Mouse (Mus musculus) heart, embryonic 12.5 days (tissue): ENCODE results near the gene Fez1. TPM values are rescaled to one million over a fixed set of nuclear protein-coding genes. Genes with fewer than 3 reads are reported as not detected.

Experiments used
- ATAC-seq: fragments of 200-750 bp; cut with Nextera tagmentation; 2 replicates; pipeline ENCODE4 v1.8.0; 2017; ENCODE audit warnings: moderate TSS enrichment, moderate library complexity; ENCODE audit not compliant: insufficient number of reproducible peaks, low FRiP score
- H3K27ac ChIP-seq: fragments of 300-500 bp; sonication (generic); 2 replicates; pipeline ENCODE4 v1.5.1; 2016; ENCODE audit warnings: mild to moderate bottlenecking, moderate library complexity; ENCODE audit not compliant: poor library complexity, severe bottlenecking
- H3K27me3 ChIP-seq: fragments of 300-500 bp; sonication (generic); replicated peaks from 2 replicates; pipeline ENCODE4 v1.6.1; 2016; ENCODE audit warnings: mild to moderate bottlenecking, moderate library complexity
- H3K36me3 ChIP-seq: fragments of 300-500 bp; sonication (generic); 2 replicates; pipeline ENCODE4 v1.6.1; 2016; ENCODE audit warnings: mild to moderate bottlenecking, moderate library complexity
- H3K4me1 ChIP-seq: fragments of 300-500 bp; sonication (generic); replicated peaks from 2 replicates; pipeline ENCODE4 v1.6.1; 2016; ENCODE audit warnings: mild to moderate bottlenecking
- H3K4me2 ChIP-seq: fragments of 300-500 bp; sonication (generic); 2 replicates; pipeline ENCODE4 v1.6.1; 2016; ENCODE audit warnings: mild to moderate bottlenecking, moderate library complexity
- H3K4me3 ChIP-seq: fragments of 300-500 bp; sonication (generic); 2 replicates; pipeline ENCODE4 v1.5.1; 2016; ENCODE audit warnings: mild to moderate bottlenecking
- H3K9ac ChIP-seq: fragments of 300-500 bp; sonication (generic); 2 replicates; pipeline ENCODE4 v1.6.1; 2016; ENCODE audit warnings: mild to moderate bottlenecking, moderate library complexity
- H3K9me3 ChIP-seq: fragments of 300-500 bp; sonication (generic); replicated peaks from 2 replicates; pipeline ENCODE4 v1.6.1; 2016; ENCODE audit warnings: mild to moderate bottlenecking, moderate library complexity
- WGBS: fragments of 180-500 bp; shearing (Covaris S2); methylation state at CpG from one replicate; pipeline ENCODE4 v1.1.7; 2016; 5-methylcytosine and 5-hydroxymethylcytosine counted together
- polyA plus RNA-seq: library from polyadenylated mRNA; unstranded; fragments of >200 nt; fragmentation: Nextera tagmentation; extraction: Ambion mirVana; gene quantifications from 2 replicates; pipeline ENCODE4 v1.2.1, GENCODE M21; 2016

The Fez1 gene
- polyA plus RNA-seq, 1 experiment from 2014 or later: 2.0 TPM

DNA sequence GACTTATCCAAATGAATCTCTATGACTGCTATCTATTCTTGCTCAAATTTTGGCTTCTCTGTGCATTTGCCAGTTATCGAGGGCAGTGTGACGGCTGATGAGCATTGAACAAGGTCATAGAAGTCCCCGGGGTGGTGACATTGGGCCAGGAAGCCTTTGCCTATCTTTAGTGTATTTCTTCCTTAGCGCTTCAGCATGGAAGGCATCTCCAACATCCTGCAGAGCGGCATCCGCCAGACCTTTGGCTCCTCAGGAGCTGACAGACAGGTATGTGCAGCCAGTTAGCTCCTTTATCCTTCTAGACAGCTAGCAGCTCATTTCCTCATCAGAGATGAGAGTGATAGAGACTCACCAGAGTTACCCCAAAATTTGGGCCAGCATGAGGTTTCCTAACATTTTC, 47.0 kb downstream of the Fez1 start:
- no peaks in the 10 kb centered on the region for H3K9me3 ChIP-seq
- no peak overlapping the region for H3K4me3 ChIP-seq
- no peak overlapping the region for H3K4me2 ChIP-seq
- no peak overlapping the region for H3K9ac ChIP-seq
- H3K27ac ChIP-seq: no peak overlapping the region
- no peaks in the 10 kb centered on the region for H3K36me3 ChIP-seq
- H3K27me3 ChIP-seq: no peaks in the 10 kb centered on the region
- WGBS: 70% methylated on average over 6 of the region's 6 CpGs
- ATAC-seq: no peak
- no peaks in the 10 kb centered on the region for H3K4me1 ChIP-seq

DNA sequence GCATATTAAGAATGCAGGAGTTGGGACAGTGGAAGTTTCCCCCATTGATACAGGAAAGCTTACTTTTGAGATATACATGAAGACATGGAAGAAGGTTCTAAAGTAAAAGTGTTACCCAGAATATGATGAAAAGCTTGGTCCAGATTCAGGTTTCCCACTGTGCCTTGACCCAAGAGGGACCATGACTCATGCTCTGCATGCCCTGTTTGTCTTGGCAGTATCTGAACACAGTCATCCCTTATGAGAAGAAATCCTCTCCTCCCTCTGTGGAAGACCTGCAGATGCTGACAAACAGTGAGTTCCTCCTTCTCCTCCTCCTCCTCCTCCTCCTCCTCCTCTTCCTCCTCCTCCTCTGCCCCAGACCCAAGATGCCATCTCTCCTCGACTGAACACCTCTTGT, 48.6 kb downstream of the Fez1 start:
- Histone ChIP-seq H3K36me3 (no peaks in the 10 kb centered on the region), H3K27ac (no peak overlapping the region), H3K9me3 (no peaks in the 10 kb centered on the region), H3K4me1 (no peaks in the 10 kb centered on the region), H3K27me3 (no peaks in the 10 kb centered on the region), H3K4me3 (no peak overlapping the region), H3K9ac (no peak overlapping the region), H3K4me2 (no peak overlapping the region)
- WGBS: 40% methylated on average over 1 of the region's 1 CpGs
- no peak for ATAC-seq

DNA sequence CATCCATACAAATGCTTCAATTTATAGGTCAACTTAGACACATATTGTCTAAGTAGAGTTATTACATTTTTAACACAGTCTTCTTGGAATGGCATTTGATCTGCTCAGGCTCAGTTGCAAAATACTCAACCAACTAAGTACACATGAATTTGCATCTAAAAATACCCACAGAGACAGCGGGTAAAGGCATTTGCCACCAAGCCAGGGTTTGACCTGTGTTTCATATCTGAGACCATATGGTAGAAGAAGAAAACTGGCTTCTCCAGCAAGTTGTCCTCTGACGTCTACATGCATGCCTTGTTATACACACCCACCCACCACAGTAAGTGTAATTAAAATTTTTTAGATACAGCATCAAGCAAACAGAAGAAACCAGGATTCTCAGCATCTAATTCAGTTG, 52.1 kb downstream of the Fez1 start:
- no peaks in the 10 kb centered on the region for H3K27me3 ChIP-seq
- ATAC-seq: no peak
- H3K4me1 ChIP-seq: no peaks in the 10 kb centered on the region
- no peak overlapping the region for H3K4me2 ChIP-seq
- H3K27ac ChIP-seq: no peak overlapping the region
- H3K36me3 ChIP-seq: no peaks in the 10 kb centered on the region
- no peak overlapping the region for H3K9ac ChIP-seq
- 57% methylated on average over 2 of the region's 2 CpGs for WGBS
- H3K4me3 ChIP-seq: no peak overlapping the region
- H3K9me3 ChIP-seq: no peaks in the 10 kb centered on the region

DNA sequence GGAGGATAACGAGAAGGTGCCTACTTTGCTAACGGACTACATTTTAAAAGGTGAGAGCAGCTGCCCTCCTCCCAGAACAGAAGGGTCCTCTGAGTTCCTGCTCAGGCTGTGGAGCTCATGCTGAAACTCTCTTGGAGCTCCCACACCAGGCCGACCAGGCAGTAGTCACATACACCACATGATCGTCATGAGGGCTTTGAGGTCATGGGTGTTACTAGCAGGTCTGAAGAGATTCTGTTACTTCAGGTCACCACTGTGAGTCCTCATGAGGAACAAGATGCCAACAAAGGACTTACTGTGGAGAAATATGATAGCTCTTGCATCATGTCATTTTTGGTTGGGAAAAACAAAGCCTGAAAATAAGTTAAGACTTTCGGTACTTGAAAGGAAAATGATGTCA, 54.6 kb downstream of the Fez1 start:
- Histone ChIP-seq H3K4me3 (no peak overlapping the region), H3K9ac (no peak overlapping the region), H3K4me1 (no peaks in the 10 kb centered on the region; the same call in 1 of the 2 replicates), H3K9me3 (no peaks in the 10 kb centered on the region), H3K27ac (no peak overlapping the region), H3K4me2 (no peak overlapping the region), H3K36me3 (no peaks in the 10 kb centered on the region), H3K27me3 (no peaks in the 10 kb centered on the region)
- ATAC-seq: no peak
- 76% methylated on average over 5 of the region's 5 CpGs for WGBS

DNA sequence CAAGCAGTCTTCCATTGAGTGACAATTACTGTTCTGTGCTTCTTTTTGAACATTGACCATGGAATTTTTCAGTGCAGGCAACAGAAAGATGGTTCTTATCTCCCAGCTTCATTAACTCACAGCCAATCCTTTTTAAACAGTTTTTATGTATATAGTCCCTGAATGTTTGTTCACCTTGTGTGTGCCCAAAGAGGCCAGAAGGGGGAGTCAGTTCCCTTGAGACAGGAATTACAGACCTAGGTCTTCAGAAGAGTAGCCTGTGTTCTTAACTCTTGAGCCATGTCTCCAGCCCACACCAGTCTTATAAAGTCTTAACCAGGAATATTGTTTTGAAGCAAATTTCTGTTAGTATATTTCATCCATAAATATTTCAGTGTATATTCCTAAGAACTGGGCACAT, 55.1 kb downstream of the Fez1 start:
- no peak for ATAC-seq
- Histone ChIP-seq H3K36me3 (no peaks in the 10 kb centered on the region), H3K27me3 (no peaks in the 10 kb centered on the region), H3K27ac (no peak overlapping the region), H3K4me2 (no peak overlapping the region), H3K9ac (no peak overlapping the region), H3K9me3 (no peaks in the 10 kb centered on the region), H3K4me3 (no peak overlapping the region), H3K4me1 (no peaks in the 10 kb centered on the region; the same call in 1 of the 2 replicates)

DNA sequence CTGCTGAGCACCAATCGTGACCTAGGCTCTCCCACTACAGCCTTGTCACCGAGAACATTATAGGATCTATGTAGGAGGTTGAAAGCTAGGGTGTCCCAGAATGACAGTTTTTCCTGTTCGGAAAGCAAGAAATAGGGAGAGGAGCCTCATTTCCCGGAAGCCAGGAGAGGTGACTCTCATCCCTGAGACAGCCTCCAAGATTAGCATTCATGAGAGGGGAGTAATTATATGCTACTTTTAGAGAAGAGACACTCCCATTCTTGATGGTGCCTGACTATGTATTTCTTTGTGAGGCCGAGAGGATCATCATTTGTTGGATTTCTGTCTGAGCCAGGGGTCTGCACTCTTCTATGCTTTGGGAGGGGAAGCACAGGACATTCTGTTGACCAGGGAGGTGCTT, 60.0 kb downstream of the Fez1 start:
- no peaks in the 10 kb centered on the region; the same call in 1 of the 2 replicates for H3K4me1 ChIP-seq
- no peak overlapping the region for H3K4me3 ChIP-seq
- WGBS: 74% methylated on average over 5 of the region's 5 CpGs
- no peaks in the 10 kb centered on the region for H3K36me3 ChIP-seq
- no peak for ATAC-seq
- H3K27ac ChIP-seq: no peak overlapping the region
- H3K4me2 ChIP-seq: no peak overlapping the region
- no peak overlapping the region for H3K9ac ChIP-seq
- no peaks in the 10 kb centered on the region for H3K9me3 ChIP-seq
- no peaks in the 10 kb centered on the region for H3K27me3 ChIP-seq

DNA sequence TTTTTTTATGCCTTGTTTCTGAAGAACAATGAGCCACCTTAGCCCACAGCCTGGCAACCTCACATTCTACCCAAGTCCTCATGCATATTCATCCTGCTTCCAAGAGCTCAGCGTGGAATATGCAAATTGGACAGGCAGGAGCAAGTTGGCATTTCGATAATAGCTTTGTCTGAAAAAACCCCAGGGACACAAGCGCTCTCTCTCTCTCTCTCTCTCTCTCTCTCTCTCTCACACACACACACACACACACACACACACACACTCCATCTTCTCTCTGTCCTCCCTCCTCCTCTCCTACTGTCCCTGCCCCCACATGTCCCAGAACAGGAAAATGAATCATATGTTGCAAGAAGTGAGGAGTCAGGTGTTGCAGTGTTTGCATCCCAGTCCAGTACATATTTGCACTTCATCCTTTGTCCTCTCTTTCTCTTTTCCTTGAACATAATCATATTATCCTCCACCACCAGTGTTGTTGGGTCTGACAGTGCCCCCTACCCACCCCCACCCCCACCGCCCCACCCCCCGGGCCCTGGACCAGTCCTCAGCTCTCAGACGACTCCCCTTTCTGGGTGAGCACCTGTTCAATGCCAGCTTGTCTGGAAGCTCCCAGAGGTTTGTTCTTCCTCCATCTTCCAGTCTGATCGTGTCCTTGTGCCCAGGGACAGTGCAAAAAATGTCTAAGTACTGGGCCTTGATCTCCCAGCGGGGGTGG, 60.5 kb downstream of the Fez1 start:
- H3K4me2 ChIP-seq: no peak overlapping the region
- no peak overlapping the region for H3K9ac ChIP-seq
- no peaks in the 10 kb centered on the region; the same call in 1 of the 2 replicates for H3K4me1 ChIP-seq
- H3K36me3 ChIP-seq: no peaks in the 10 kb centered on the region
- no peak for ATAC-seq
- no peaks in the 10 kb centered on the region for H3K27me3 ChIP-seq
- 53% methylated on average over 8 of the region's 8 CpGs for WGBS
- no peak overlapping the region for H3K27ac ChIP-seq
- no peak overlapping the region for H3K4me3 ChIP-seq
- no peaks in the 10 kb centered on the region for H3K9me3 ChIP-seq

DNA sequence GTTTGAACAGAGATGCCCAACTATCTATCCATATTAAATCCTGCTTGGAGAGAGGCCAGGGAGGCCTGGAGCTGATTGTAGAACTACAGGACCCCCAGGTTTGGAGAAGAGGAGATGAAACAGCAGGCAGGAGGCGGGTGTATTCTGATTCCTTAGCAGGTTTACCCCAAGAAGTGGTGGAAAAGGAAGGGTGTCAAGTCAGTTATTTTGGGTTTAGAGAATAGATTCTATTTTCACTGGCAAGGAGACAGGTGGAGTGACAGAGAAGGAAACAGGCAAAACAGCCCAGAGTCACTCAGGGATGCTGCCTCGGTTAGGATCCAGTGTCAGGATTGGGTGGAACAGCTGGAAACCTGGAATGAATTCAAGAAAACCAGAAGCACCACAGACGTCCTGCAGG, 61.9 kb downstream of the Fez1 start:
- WGBS: 44% methylated on average over 3 of the region's 3 CpGs
- Histone ChIP-seq H3K4me1 (no peaks in the 10 kb centered on the region; the same call in 1 of the 2 replicates), H3K4me2 (no peak overlapping the region), H3K27me3 (no peaks in the 10 kb centered on the region), H3K9me3 (no peaks in the 10 kb centered on the region), H3K9ac (no peak overlapping the region), H3K36me3 (no peaks in the 10 kb centered on the region), H3K27ac (no peak overlapping the region), H3K4me3 (no peak overlapping the region)
- no peak for ATAC-seq

DNA sequence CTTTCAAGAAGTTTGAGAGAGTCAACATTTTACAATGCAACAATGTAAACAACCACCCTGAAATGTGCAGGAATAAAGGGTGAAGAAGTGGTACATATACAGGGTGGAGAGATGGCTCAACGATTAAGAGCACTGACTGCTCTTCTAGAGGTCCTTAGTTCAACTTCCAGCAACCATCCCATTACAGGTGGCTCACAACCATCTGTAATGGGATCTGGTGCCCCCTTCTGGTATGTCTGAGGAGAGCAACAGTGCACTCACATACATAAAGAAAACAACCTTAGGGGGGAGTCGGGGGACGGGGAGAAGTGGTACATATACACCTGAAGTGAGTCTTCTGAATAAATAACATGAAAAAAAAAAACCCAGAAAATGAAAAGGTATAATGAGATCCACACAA, 63.6 kb downstream of the Fez1 start:
- WGBS: 66% methylated on average over 3 of the region's 3 CpGs
- no peak for ATAC-seq
- Histone ChIP-seq H3K4me3 (no peak overlapping the region), H3K27me3 (no peaks in the 10 kb centered on the region), H3K36me3 (no peaks in the 10 kb centered on the region), H3K27ac (no peak overlapping the region), H3K9me3 (no peaks in the 10 kb centered on the region), H3K9ac (no peak overlapping the region), H3K4me2 (no peak overlapping the region), H3K4me1 (no peaks in the 10 kb centered on the region; the same call in 1 of the 2 replicates)

DNA sequence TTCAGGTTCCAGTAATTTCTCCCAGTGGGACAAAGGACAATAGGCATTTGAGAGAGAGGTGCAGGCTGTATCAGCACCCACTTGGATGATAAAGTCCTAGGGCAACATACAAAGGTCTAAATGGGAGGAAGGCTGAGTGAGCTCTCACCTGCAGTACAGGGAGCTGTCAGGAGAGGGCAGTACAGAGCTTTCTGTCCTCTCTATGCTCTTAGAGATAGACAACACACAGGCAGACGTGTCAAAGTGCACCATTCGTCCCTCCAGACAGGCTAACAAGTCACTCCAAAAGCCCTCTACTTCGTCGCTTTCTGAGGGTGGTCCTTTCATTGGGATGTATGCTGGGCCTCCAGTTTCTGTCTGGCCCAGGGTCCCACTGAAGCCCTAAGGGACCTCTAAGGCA, 68.9 kb downstream of the Fez1 start:
- WGBS: 30% methylated on average over 4 of the region's 4 CpGs
- H3K36me3 ChIP-seq: no peaks in the 10 kb centered on the region
- no peak overlapping the region for H3K4me2 ChIP-seq
- no peak for ATAC-seq
- no peak overlapping the region for H3K4me3 ChIP-seq
- H3K27me3 ChIP-seq: no peaks in the 10 kb centered on the region
- no peak overlapping the region for H3K9ac ChIP-seq
- H3K9me3 ChIP-seq: no peaks in the 10 kb centered on the region
- no peak overlapping the region for H3K27ac ChIP-seq
- H3K4me1 ChIP-seq: no peaks in the 10 kb centered on the region

DNA sequence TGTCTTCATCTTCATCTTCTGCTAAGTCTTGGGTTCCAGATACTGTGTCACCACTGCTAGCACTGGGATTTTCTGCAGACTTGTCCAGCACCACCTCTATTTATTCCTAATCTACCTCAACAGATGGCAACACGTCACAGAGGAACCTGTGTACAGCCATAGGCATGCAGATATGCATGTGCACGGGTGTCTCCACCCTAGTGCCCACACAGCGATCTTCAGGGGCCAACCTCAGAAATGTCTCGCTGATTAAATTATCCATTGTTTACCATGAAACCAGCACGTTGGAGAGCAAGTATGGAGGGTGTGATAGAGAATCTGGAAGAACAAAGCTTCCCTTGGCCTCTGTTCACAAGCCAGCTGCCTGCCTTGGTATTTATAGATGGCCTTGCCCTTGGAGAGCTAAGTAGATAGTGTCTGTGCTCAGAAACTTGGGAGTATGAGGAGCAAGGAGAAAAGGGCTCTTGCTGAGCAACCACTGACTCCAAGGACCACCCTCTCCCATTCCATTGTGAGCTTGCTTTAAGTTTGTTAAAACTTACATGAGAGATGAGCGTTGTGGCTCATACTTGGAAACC, 71.8 kb downstream of the Fez1 start:
- no peak for ATAC-seq
- Histone ChIP-seq H3K36me3 (no peaks in the 10 kb centered on the region), H3K4me1 (no peaks in the 10 kb centered on the region), H3K9ac (no peak overlapping the region), H3K27ac (no peak overlapping the region), H3K4me2 (no peak overlapping the region), H3K27me3 (no peaks in the 10 kb centered on the region), H3K9me3 (no peaks in the 10 kb centered on the region), H3K4me3 (no peak overlapping the region)
- WGBS: 70% methylated on average over 6 of the region's 6 CpGs

DNA sequence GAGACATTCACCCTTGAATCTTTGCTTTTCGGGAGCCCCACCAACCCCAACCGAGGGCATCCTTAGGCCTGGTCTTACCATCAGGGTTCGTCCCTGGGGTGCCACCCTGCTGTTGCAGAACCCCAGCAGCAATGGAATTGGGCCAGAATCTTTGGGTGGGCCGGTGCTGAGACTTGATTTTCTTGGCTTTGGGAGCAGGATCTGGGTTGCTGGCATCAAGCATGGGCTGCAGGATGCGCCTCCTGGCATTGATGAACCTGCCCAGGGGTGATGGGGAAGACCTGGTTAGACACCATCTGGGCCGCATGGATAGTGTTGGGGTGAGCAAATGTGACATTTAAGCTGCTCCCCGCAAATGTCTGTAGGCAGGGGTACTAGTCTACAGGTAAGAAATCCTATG, 72.6 kb downstream of the Fez1 start:
- no peak for ATAC-seq
- H3K4me2 ChIP-seq: no peak overlapping the region
- H3K9ac ChIP-seq: no peak overlapping the region
- no peaks in the 10 kb centered on the region for H3K9me3 ChIP-seq
- H3K36me3 ChIP-seq: no peaks in the 10 kb centered on the region
- H3K4me1 ChIP-seq: no peaks in the 10 kb centered on the region
- no peak overlapping the region for H3K27ac ChIP-seq
- WGBS: 81% methylated on average over 7 of the region's 7 CpGs
- no peak overlapping the region for H3K4me3 ChIP-seq
- H3K27me3 ChIP-seq: no peaks in the 10 kb centered on the region
